Mouse (Mus musculus) left cerebral cortex, adult 2 months (tissue): ENCODE results near the gene Unc79. TPM values are rescaled to one million over a fixed set of nuclear protein-coding genes. Genes with fewer than 3 reads are reported as not detected.

Experiments
- DNase-seq, 2 experiments: peaks; one replicate each; pipeline ENCODE4 v3.0.0; 2021 to 2022; ENCODE audit warnings: low spot score in 2 of 2, mixed read lengths in 1 of 2; ENCODE audit errors: extremely low spot score in 1 of 2
- H3K27ac ChIP-seq: fragments of 200-600 bp; 2 replicates; pipeline ENCODE4 v1.8.1; 2022
- H3K4me3 ChIP-seq: fragments of 200-600 bp; 2 replicates; pipeline ENCODE4 v1.8.1; 2022
- CTCF ChIP-seq: fragments of 200-600 bp; IDR thresholded peaks from 2 replicates; pipeline ENCODE4 v1.8.1; 2022; ENCODE audit warnings: antibody characterized with exemption, mild to moderate bottlenecking, moderate library complexity
- intact Hi-C: fragments of 180-260 bp; cut with DNase I; formaldehyde crosslinking; loops from one replicate; pipeline ENCODE4 v1.15.1; 2025
- total RNA-seq, 2 experiments: library from RNA; stranded (reverse); gene quantifications; 2 replicates each; pipeline ENCODE4 v1.2.3; 2021

Gene Unc79
- total RNA-seq, 2 experiments from 2014 or later: 60.8 to 66.7 TPM

GRCm38 (mm10) chr12:103187020-103187419, 238.4 kb downstream of the Unc79 start:
- H3K27ac ChIP-seq: no peak overlapping the region
- no peak for TF ChIP-seq CTCF
- no peak overlapping the region for H3K4me3 ChIP-seq
- intact Hi-C loops: no loop called here
- DNase-seq: no peak

GRCm38 (mm10) chr12:103188223-103188622, 239.6 kb downstream of the Unc79 start:
- Histone ChIP-seq H3K27ac (no peak overlapping the region), H3K4me3 (no peak overlapping the region)
- no peak for TF ChIP-seq CTCF
- intact Hi-C loops: no loop called here
- DNase-seq: no peak

- intact Hi-C loops: loop anchor here (5.0 kb wide), 1 partner anchor 53 kb away; the partner anchor contains the start of gene Prima1
- TF ChIP-seq CTCF: no peak
- Histone ChIP-seq H3K27ac (no peak overlapping the region), H3K4me3 (no peak overlapping the region)
- peak; percentile 70 to 76 for DNase-seq
Measured at GRCm38 (mm10) chr12:103189771-103190170, 241.1 kb downstream of the Unc79 start.

- intact Hi-C loops: loop anchor here (5.0 kb wide), 1 partner anchor 49 kb away; the partner anchor contains the start of gene Prima1
- DNase-seq: no peak
- H3K4me3 ChIP-seq: no peak overlapping the region
- no peak overlapping the region for H3K27ac ChIP-seq
- TF ChIP-seq CTCF: no peak
Measured at GRCm38 (mm10) chr12:103192996-103193395, 244.3 kb downstream of the Unc79 start.

GRCm38 (mm10) chr12:103202592-103203544, 254.2 kb downstream of the Unc79 start:
- TF ChIP-seq CTCF: no peak
- Histone ChIP-seq H3K27ac (no peak overlapping the region), H3K4me3 (no peak overlapping the region)
- no peak for DNase-seq
- intact Hi-C loops: no loop called here

GRCm38 (mm10) chr12:103205561-103205960, 256.9 kb downstream of the Unc79 start:
- no peak for DNase-seq
- H3K4me3 ChIP-seq: no peak overlapping the region
- intact Hi-C loops: no loop called here
- no peak for TF ChIP-seq CTCF
- no peak overlapping the region for H3K27ac ChIP-seq

- intact Hi-C loops: no loop called here
- DNase-seq: no peak
- Histone ChIP-seq H3K4me3 (no peak overlapping the region), H3K27ac (no peak overlapping the region)
- no peak for TF ChIP-seq CTCF
Measured at GRCm38 (mm10) chr12:103209581-103209980, 260.9 kb downstream of the Unc79 start.

- intact Hi-C loops: no loop called here
- no peak for DNase-seq
- no peak for TF ChIP-seq CTCF
- Histone ChIP-seq H3K27ac (peak overlapping the region; percentile 54; the same call in 1 of the 2 replicates), H3K4me3 (no peak overlapping the region)
Measured at GRCm38 (mm10) chr12:103211078-103211477, 262.4 kb downstream of the Unc79 start.

- DNase-seq: no peak
- intact Hi-C loops: no loop called here
- H3K27ac ChIP-seq: no peak overlapping the region
- no peak for TF ChIP-seq CTCF
- H3K4me3 ChIP-seq: no peak overlapping the region
Measured at GRCm38 (mm10) chr12:103213591-103213990, 264.9 kb downstream of the Unc79 start.

- DNase-seq: no peak
- Histone ChIP-seq H3K27ac (no peak overlapping the region), H3K4me3 (no peak overlapping the region)
- no peak for TF ChIP-seq CTCF
- intact Hi-C loops: no loop called here
Measured at GRCm38 (mm10) chr12:103214270-103214669, 265.6 kb downstream of the Unc79 start.

- no peak overlapping the region for H3K27ac ChIP-seq
- no peak for DNase-seq
- intact Hi-C loops: no loop called here
- TF ChIP-seq CTCF: no peak
- no peak overlapping the region for H3K4me3 ChIP-seq
Measured at GRCm38 (mm10) chr12:103214797-103215196, 266.1 kb downstream of the Unc79 start.

- TF ChIP-seq CTCF: no peak
- DNase-seq: no peak
- Histone ChIP-seq H3K27ac (no peak overlapping the region), H3K4me3 (no peak overlapping the region)
- intact Hi-C loops: no loop called here
Measured at GRCm38 (mm10) chr12:103215877-103216610, 267.4 kb downstream of the Unc79 start.
